Mouse (Mus musculus) liver, embryonic 15.5 days (tissue): ENCODE measurements around the gene Loxl3. TPM values are rescaled to one million over a fixed set of nuclear protein-coding genes. Genes with fewer than 3 reads are reported as not detected.

Experiments
- ATAC-seq: fragments of 200-750 bp; cut with Nextera tagmentation; 2 replicates; pipeline ENCODE4 v1.8.0; 2017; ENCODE audit warnings: moderate number of reproducible peaks, mild to moderate bottlenecking, moderate library complexity; ENCODE audit not compliant: insufficient read depth
- H3K27ac ChIP-seq: fragments of 300-500 bp; sonication (generic); replicated peaks from 2 replicates; pipeline ENCODE4 v1.5.1; 2015; ENCODE audit warnings: mild to moderate bottlenecking, inconsistent platforms
- H3K27me3 ChIP-seq: fragments of 300-500 bp; sonication (generic); 2 replicates; pipeline ENCODE4 v1.6.1; 2015; ENCODE audit warnings: mild to moderate bottlenecking, inconsistent platforms
- H3K36me3 ChIP-seq: fragments of 300-500 bp; sonication (generic); replicated peaks from 2 replicates; pipeline ENCODE4 v1.6.1; 2015; ENCODE audit warnings: moderate library complexity, mild to moderate bottlenecking, inconsistent platforms
- H3K4me1 ChIP-seq: fragments of 300-500 bp; sonication (generic); replicated peaks from 2 replicates; pipeline ENCODE4 v1.6.1; 2015; ENCODE audit warnings: inconsistent platforms
- H3K4me2 ChIP-seq: fragments of 300-500 bp; sonication (generic); 2 replicates; pipeline ENCODE4 v1.6.1; 2015; ENCODE audit warnings: moderate library complexity, mild to moderate bottlenecking, inconsistent platforms
- H3K4me3 ChIP-seq: fragments of 300-500 bp; sonication (generic); replicated peaks from 2 replicates; pipeline ENCODE4 v1.5.1; 2015; ENCODE audit warnings: mild to moderate bottlenecking, inconsistent platforms
- H3K9ac ChIP-seq: fragments of 300-500 bp; sonication (generic); 2 replicates; pipeline ENCODE4 v1.6.1; 2015; ENCODE audit warnings: moderate library complexity, mild to moderate bottlenecking, inconsistent platforms
- H3K9me3 ChIP-seq: fragments of 300-500 bp; sonication (generic); replicated peaks from 2 replicates; pipeline ENCODE4 v1.6.1; 2016; ENCODE audit warnings: inconsistent platforms
- WGBS: fragments of 180-500 bp; shearing (Covaris S2); methylation state at CpG from one replicate; pipeline ENCODE4 v1.1.7; 2015; ENCODE audit warnings: mixed read lengths; ENCODE audit not compliant: insufficient replicate concordance; 5-methylcytosine and 5-hydroxymethylcytosine counted together
- polyA plus RNA-seq: library from polyadenylated mRNA; unstranded; fragments of >200 nt; fragmentation: Nextera tagmentation; extraction: Ambion mirVana; gene quantifications from 2 replicates; pipeline ENCODE4 v1.2.1, GENCODE M21; 2015

Loxl3 gene
- polyA plus RNA-seq = 1.7 and 2.1 TPM in 2 replicates

DNA sequence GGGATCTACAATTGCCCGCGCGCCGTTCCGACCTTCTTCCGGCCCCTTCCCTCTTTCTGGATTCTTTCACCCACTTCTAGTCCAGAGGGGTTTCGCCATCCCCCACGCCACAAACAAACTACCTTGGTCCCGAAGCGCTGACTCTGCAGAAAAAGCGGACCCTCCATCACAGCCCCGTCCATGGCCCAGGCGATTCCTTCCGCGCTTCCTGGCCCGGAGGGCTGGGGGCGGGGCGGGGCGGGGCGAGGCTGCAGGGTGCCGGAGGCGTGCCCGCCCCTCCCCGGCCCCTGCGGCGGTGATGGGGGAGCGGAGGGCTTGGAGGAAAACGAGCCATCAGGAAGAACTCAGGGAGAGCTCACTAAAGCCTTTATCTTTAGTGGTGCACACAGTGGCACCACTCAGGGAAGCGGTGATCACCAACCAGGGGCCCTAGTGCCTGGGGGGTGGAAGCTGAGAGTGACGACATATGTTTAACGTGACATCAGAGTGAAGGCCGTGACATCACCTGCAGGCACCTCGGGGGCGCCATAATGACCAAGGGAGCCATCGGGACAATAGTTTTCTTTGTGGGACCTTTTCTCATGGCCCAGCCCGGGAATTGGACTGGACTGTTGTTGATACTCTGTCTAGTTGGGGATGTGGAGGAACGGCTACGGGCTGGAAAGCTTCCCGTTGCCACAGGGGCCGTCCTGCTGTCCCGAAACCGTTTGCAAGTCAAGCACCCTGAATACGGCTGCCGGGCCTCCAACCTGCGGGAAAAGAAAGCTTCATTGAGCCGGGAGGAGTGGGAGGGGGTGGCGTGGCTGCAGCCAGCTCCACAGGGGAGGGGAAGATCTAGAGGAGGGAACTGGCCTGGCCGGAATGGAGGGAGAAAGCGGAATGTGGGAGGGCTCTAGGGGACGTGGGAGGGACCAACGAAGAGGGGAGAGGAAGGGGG is at the start of gene Loxl3, which contains the start of gene Dok1:
Gene Loxl3 (plus strand): TSS at position 925 of the 937 bp plus-strand sequence.
Gene Dok1 (minus strand): TSS at position 223 of the 937 bp plus-strand sequence.
- peak within 1 kb of the TSS; percentile 84 for H3K9ac ChIP-seq
- peak; percentile 87 for ATAC-seq
- H3K27ac ChIP-seq = peak within 1 kb of the TSS; percentile 77
- peak within 1 kb of the TSS; percentile 83 for H3K4me2 ChIP-seq
- no peaks in the 10 kb centered on the region for H3K9me3 ChIP-seq
- peaks cover 64% of the 10 kb centered on the region for H3K4me1 ChIP-seq
- peak within 1 kb of the TSS; percentile 87 for H3K4me3 ChIP-seq
- H3K27me3 ChIP-seq = peaks cover 40% of the 10 kb centered on the region
- WGBS = 1% methylated on average over 51 of the region's 51 CpGs
- H3K36me3 ChIP-seq = peaks cover 30% of the 10 kb centered on the region

DNA sequence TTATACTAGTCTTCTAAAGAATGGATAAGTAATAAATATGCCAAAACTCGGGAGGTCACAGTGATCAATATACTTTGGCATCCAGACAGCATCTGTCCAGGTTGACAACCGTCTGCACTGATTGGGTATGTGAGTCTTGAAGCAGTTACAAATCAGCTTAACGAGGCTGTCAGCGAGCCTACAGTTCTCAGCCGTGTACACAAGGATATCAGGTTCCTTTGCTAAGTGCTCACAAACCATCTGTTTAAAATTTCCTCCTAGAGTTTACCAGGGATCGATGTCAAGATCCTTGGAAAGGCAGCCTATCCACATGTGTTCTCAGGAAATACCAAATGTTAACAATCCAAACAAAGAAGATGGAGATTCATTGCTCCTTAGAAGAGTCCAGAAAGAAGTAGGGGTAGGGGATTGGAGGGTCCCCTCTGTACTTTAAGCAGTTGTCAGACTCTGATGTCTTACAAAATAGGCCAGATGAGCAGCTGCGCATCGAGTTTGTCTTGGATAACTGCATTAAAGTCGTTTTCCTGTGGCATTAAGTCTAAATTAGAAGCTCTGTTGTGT is 46.5 kb upstream of the Loxl3 start:
- Histone ChIP-seq H3K27ac (no peak overlapping the region), H3K36me3 (no peaks in the 10 kb centered on the region), H3K4me3 (no peak overlapping the region), H3K4me2 (no peak overlapping the region), H3K9ac (no peak overlapping the region), H3K4me1 (no peaks in the 10 kb centered on the region), H3K27me3 (no peaks in the 10 kb centered on the region), H3K9me3 (no peaks in the 10 kb centered on the region)
- WGBS = 48% methylated on average over 9 of the region's 9 CpGs
- no peak for ATAC-seq

DNA sequence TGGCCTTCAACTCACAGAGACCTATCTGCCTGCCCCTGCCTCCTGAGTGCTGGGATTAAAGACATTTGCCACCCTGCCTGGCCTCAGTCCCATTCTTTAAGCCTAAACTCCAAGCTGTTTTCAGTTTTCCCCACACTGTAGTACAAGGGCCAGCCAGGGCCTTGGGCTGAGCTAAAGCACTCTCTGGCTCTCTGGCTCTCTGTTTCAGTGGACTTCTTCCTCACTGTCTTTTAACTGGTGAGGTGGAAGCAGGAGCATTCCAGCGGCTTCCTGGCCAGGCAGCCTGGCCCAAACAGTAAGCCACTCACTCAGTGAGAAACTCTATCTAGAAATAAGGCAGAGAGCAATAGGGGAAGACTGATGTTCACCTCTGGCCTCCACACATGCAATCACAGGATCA is 40.3 kb upstream of the Loxl3 start:
- no peak overlapping the region for H3K9ac ChIP-seq
- no peak overlapping the region for H3K27ac ChIP-seq
- no peak for ATAC-seq
- no peaks in the 10 kb centered on the region for H3K9me3 ChIP-seq
- no peaks in the 10 kb centered on the region for H3K36me3 ChIP-seq
- H3K4me2 ChIP-seq = no peak overlapping the region
- peaks cover 24% of the 10 kb centered on the region for H3K4me1 ChIP-seq
- WGBS = 43% methylated on average over 1 of the region's 1 CpGs
- H3K27me3 ChIP-seq = no peaks in the 10 kb centered on the region
- H3K4me3 ChIP-seq = no peak overlapping the region

DNA sequence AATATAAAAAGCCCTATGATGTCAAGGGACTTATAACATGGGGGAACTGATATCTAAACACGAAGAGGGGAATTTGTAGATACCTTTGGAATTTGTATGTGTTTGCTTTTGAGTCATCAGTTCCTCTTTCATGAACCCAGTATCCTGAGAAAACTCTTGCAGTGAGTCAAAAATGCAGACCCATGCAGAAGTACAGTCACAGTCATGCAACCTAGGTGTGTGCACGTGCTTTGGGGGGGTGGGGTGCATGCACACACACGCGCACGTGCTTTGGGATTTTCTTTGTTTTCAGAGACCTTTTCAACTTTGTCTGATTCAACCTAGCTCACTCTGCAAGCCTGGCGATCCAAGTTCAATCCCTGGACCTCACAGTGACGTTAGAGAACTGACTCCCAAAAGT is 39.6 kb upstream of the Loxl3 start:
- H3K9ac ChIP-seq = no peak overlapping the region
- no peak for ATAC-seq
- H3K9me3 ChIP-seq = no peaks in the 10 kb centered on the region
- no peaks in the 10 kb centered on the region for H3K27me3 ChIP-seq
- peaks cover 24% of the 10 kb centered on the region for H3K4me1 ChIP-seq
- no peaks in the 10 kb centered on the region for H3K36me3 ChIP-seq
- H3K27ac ChIP-seq = no peak overlapping the region
- H3K4me2 ChIP-seq = no peak overlapping the region
- no peak overlapping the region for H3K4me3 ChIP-seq
- 67% methylated on average over 7 of the region's 7 CpGs for WGBS

DNA sequence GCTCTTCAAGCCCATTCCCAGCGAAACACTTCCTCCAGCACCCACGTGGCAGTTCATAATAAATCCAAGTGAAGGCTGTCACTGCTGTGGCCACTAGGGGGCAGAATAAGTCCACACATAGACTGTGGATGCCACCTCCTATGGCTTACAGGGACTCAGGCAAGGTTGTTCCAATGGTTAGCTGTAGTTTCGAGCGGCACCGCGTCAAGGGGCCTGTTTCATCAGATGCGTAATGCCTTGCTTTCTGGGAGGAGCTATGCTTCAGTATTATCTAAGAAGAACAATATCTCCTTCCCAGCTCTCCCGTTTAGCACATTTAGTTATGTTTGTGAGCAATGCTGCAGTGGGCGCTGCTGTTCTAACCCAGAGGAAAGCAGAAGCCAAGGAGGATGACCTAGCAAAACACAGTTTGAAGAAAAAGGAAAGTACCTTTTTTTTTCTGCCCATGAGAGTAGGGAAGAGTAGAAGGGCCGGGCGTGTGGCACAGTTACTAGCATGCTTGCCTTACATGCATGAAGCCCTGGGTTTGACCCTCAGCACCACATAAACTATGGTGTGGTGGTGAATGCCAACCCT is 37.1 kb upstream of the Loxl3 start:
- ATAC-seq = peak; percentile 94
- 3% methylated on average over 11 of the region's 11 CpGs for WGBS
- no peaks in the 10 kb centered on the region for H3K9me3 ChIP-seq
- no peaks in the 10 kb centered on the region for H3K27me3 ChIP-seq
- H3K9ac ChIP-seq = peak overlapping the region; percentile 34
- peak overlapping the region; percentile 92 for H3K27ac ChIP-seq
- peak overlapping the region; percentile 61 for H3K4me2 ChIP-seq
- H3K36me3 ChIP-seq = no peaks in the 10 kb centered on the region
- peak overlapping the region; percentile 25 for H3K4me3 ChIP-seq
- H3K4me1 ChIP-seq = peaks cover 24% of the 10 kb centered on the region

DNA sequence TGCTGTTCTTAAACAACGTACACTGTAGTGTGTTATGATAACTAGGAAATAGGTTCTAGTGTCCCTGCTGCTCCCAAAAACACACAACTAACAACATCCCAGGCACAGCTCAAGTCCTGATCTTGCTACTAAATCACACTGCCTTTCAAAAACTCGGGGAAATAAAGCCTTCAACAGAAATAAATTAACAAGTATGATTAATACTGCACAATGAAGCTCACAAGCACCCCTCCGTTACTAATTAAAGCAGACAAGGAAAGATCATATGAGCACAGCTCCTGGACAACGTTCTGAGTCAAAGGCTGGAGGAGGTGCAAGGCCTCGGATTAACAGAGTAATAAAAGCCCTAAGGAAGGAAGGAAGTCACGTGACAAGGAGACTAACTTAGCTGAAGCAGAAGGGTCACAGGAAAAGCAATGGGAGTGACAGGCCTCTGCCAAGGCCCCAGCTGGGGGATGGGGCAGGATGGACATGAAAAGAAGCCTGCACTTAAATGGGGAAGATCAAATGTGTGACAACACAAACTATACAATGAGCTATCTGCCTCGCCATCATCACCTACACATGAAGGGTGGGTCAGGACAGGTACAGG is 36.4 kb upstream of the Loxl3 start:
- peaks cover 28% of the 10 kb centered on the region for H3K4me1 ChIP-seq
- no peaks in the 10 kb centered on the region for H3K36me3 ChIP-seq
- H3K9me3 ChIP-seq = no peaks in the 10 kb centered on the region
- H3K27me3 ChIP-seq = no peaks in the 10 kb centered on the region
- WGBS = 20% methylated on average over 7 of the region's 7 CpGs
- no peak; the same call in 1 of the 2 replicates for ATAC-seq
- H3K27ac ChIP-seq = peak overlapping the region; percentile 92
- peak overlapping the region; percentile 34 for H3K9ac ChIP-seq
- no peak overlapping the region for H3K4me3 ChIP-seq
- peak overlapping the region; percentile 61 for H3K4me2 ChIP-seq

DNA sequence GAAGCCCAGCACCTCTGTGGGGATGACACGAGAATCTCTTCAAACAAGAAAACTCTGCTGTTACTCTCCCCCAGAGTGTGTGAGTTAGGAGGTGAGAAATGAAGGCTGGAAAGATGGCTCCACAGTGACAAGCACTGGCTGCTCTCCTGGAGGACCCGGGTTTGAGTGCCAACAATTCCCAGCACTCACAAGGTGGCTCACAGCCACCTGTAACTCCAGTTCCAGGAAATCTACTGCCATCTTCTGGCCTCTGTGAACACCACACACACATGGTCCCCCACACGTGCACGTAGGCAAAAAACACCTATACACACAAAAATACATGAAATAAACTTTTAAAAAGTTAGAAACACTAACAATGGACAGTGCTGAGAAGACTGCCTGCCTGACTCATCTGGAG is 35.6 kb upstream of the Loxl3 start:
- WGBS = 62% methylated on average over 4 of the region's 4 CpGs
- Histone ChIP-seq H3K4me1 (peaks cover 31% of the 10 kb centered on the region), H3K36me3 (no peaks in the 10 kb centered on the region), H3K27ac (peak overlapping the region; percentile 92), H3K4me3 (no peak overlapping the region), H3K4me2 (no peak overlapping the region), H3K9me3 (no peaks in the 10 kb centered on the region), H3K9ac (no peak overlapping the region), H3K27me3 (no peaks in the 10 kb centered on the region)
- no peak for ATAC-seq

DNA sequence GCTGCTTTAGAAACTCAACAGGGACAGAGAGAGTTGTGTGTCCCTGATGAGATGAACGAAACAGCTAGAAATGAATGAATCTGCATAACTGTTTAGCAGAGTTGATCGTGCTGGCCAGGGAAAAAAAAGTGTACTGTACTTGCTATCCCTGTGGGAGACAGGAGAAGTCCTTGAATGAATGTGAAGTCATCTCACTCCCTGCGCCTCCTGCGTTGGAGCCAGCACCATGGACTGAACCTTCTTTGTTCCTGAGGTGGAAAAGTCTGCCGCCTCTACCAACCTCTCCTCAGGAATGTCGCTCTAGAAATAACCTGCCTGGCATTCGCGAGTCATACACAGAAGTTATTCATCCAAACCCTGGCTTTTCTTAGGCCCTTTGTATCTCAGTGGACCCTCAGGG is 34.0 kb upstream of the Loxl3 start:
- Histone ChIP-seq H3K4me3 (no peak overlapping the region), H3K9ac (no peak overlapping the region), H3K9me3 (no peaks in the 10 kb centered on the region), H3K27ac (no peak overlapping the region), H3K36me3 (no peaks in the 10 kb centered on the region), H3K4me1 (peaks cover 48% of the 10 kb centered on the region), H3K4me2 (no peak overlapping the region), H3K27me3 (no peaks in the 10 kb centered on the region)
- WGBS = 76% methylated on average over 8 of the region's 8 CpGs
- ATAC-seq = no peak

DNA sequence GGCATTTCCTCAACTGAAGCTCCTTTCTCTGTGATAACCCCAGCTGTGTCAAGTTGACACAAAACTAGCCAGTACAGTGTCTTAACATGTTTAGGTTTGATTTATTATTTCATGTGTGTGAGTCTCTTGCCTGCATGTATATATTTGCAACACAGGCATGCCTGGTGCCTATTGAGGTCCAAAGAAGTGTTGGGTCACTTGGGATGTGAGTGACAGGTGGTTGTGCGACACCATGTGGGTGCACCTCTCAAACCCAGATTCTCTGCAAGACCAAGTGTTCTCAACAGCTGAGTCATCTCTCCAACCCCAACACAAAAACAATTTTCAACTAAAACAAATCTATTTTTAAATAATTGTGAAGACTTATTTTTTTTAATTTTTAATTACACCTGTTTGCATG is 30.9 kb upstream of the Loxl3 start:
- Histone ChIP-seq H3K27me3 (no peaks in the 10 kb centered on the region), H3K9me3 (no peaks in the 10 kb centered on the region), H3K27ac (peak overlapping the region; percentile 63), H3K4me1 (peaks cover 39% of the 10 kb centered on the region), H3K36me3 (no peaks in the 10 kb centered on the region), H3K4me3 (no peak overlapping the region), H3K9ac (no peak overlapping the region), H3K4me2 (no peak overlapping the region)
- no peak for ATAC-seq
- WGBS = 97% methylated on average over 1 of the region's 1 CpGs

DNA sequence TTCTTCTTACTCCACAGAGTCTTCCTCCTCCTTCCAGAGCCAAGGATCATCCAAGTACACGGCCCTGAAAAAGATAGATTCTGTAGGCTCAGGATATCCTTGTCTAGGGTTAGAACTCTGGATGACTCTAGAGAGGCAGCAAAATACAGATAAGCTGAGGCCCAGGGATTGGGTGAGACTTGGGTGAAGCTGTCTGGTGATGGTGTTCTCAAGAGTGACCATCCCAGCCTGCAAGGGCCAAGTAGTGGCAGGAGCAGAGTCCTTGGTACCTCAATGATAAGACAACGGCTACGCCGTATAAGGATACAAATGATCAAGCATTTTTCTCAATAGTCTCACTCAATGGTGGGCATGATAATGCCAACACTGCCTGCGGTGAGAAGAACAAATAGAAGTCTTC is 30.1 kb upstream of the Loxl3 start:
- H3K4me2 ChIP-seq = peak overlapping the region; percentile 27
- WGBS = 52% methylated on average over 5 of the region's 5 CpGs
- H3K4me1 ChIP-seq = peaks cover 40% of the 10 kb centered on the region
- H3K36me3 ChIP-seq = no peaks in the 10 kb centered on the region
- H3K4me3 ChIP-seq = 0 out of 2 replicates have a peak overlapping the region, but pooled peaks have one; percentile 0
- H3K27ac ChIP-seq = peak overlapping the region; percentile 63
- no peaks in the 10 kb centered on the region for H3K27me3 ChIP-seq
- ATAC-seq = peak; percentile 66
- H3K9ac ChIP-seq = 0 out of 2 replicates have a peak overlapping the region, but pooled peaks have one; percentile 4
- H3K9me3 ChIP-seq = no peaks in the 10 kb centered on the region
